Mouse (Mus musculus): ENCODE measurements around the gene Cxcr2.

Cxcr2 gene

DNA sequence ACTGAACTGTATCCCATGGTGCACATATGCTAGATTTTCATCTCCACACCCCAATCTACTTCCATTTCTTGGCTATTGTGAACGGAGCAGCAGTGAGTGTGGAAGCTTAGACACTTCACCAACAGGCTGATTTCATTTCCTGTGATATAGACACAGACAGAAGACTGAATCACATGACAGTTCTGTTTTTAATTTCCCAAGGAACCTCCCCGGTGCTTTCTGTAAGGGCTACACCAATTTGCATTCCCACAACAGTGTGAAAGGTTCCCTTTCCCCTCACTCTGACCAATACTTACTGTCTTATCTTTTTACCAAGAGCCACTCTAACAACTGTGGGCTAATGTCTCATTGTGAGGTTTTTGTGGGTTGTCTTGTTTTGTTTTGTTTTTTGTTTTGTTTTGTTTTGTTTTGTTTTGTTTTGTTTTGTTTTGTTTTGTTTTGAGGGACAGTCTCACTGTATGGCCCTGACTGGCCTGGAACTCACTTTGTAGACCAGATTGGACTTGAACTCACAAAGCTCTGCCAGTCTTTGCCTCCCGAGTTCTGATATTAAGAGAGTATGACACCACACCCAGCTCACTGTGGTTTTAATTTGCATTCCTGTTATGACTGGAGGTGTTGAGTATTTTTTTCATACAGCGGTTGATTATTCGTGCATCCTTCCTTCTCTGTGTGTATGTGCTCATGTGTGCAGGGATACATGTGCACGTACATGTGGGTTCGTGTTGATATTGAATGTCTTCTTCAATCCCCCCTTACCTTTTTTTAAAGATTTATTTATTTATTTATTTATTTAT, 47.5 kb downstream of the Cxcr2 start:
- Histone ChIP-seq H3K27me3 (ENCODE audit: control insufficient read depth, insufficient read depth, low read length, poor library complexity, severe bottlenecking) (no peaks in the 10 kb centered on the region; the same call in 1 of the 2 replicates), H3K36me3 (ENCODE audit: control insufficient read depth, insufficient read depth, low read length, poor library complexity, severe bottlenecking) (no peaks in the 10 kb centered on the region)
- peak; percentile 54 for DNase-seq (ENCODE audit: low read depth, low spot score)

GRCm38 (mm10) chr1:74203457-74203856, 49.7 kb downstream of the Cxcr2 start:
- DNase-seq (ENCODE audit: low read depth, low spot score) = no peak
- no peaks in the 10 kb centered on the region; the same call in 1 of the 2 replicates for H3K27me3 ChIP-seq (ENCODE audit: control insufficient read depth, insufficient read depth, low read length, poor library complexity, severe bottlenecking)
- H3K36me3 ChIP-seq (ENCODE audit: control insufficient read depth, insufficient read depth, low read length, poor library complexity, severe bottlenecking) = no peaks in the 10 kb centered on the region

- DNase-seq (ENCODE audit: low read depth, low spot score) = peak; percentile 74
- H3K36me3 ChIP-seq (ENCODE audit: control insufficient read depth, insufficient read depth, low read length, poor library complexity, severe bottlenecking) = no peaks in the 10 kb centered on the region
- no peaks in the 10 kb centered on the region for H3K27me3 ChIP-seq (ENCODE audit: control insufficient read depth, insufficient read depth, low read length, poor library complexity, severe bottlenecking)
Observed at GRCm38 (mm10) chr1:74205881-74206280, 52.1 kb downstream of the Cxcr2 start.

DNA sequence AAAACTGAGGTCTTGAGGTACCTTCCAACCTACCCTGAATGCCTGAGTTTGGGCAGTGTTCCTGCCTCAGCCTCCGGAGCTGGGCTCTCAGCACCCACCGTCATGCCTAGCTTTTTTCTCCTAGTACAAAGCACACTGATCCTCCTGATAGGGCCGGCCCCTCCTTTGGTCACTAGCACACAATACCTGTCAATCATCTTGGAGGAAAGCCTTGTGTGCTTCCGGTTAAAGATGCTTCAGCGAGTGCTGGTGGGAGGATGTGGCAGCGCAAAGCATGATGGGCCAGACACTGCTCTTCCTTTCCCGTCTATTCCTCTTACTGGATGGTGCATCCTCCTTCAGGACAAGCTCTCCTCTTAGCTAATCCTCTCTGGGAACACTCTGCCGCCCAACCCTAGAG, 52.9 kb downstream of the Cxcr2 start:
- no peaks in the 10 kb centered on the region for H3K27me3 ChIP-seq (ENCODE audit: control insufficient read depth, insufficient read depth, low read length, poor library complexity, severe bottlenecking)
- no peaks in the 10 kb centered on the region for H3K36me3 ChIP-seq (ENCODE audit: control insufficient read depth, insufficient read depth, low read length, poor library complexity, severe bottlenecking)

DNA sequence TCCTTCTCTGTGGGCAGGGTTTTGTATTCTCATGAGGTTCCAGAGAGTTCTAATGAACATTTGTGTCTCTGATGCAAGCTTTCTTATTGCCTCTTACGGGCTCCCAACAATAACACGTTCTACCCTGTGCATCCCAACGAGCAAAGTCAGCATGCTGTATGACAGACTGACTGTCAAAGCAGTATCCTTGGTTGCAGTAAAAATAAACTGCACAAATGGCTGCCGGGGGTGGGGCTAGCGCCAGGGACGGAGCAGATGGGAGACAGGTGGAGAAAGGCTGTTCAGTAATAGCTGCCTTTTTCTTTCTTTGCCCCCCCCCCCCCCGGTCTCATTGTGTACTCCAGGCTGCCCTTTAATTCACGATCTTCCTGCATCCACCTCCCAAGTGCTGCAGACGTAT, 54.1 kb downstream of the Cxcr2 start:
- no peak for DNase-seq (ENCODE audit: low read depth, low spot score)
- Histone ChIP-seq H3K27me3 (ENCODE audit: control insufficient read depth, insufficient read depth, low read length, poor library complexity, severe bottlenecking) (no peaks in the 10 kb centered on the region), H3K36me3 (ENCODE audit: control insufficient read depth, insufficient read depth, low read length, poor library complexity, severe bottlenecking) (no peaks in the 10 kb centered on the region)

More for the DNA sequence above, 52.9 kb downstream of the Cxcr2 start:
- no peak for DNase-seq (ENCODE audit: low read depth, low spot score)

GRCm38 (mm10) chr1:74208941-74209340, 55.2 kb downstream of the Cxcr2 start:
- DNase-seq (ENCODE audit: low read depth, low spot score) = no peak
- H3K27me3 ChIP-seq (ENCODE audit: control insufficient read depth, insufficient read depth, low read length, poor library complexity, severe bottlenecking) = no peaks in the 10 kb centered on the region
- H3K36me3 ChIP-seq (ENCODE audit: control insufficient read depth, insufficient read depth, low read length, poor library complexity, severe bottlenecking) = no peaks in the 10 kb centered on the region
